Mouse (Mus musculus) C2C12 (cell line): ENCODE measurements around the gene F10. TPM values are rescaled to one million over a fixed set of nuclear protein-coding genes. Genes with fewer than 3 reads are reported as not detected.
A peak's percentile ranks its signal among the peaks of the same experiment; 100 is the strongest.
"Not testable (repeated sequence)": the region's sequence is repeated elsewhere in the genome, so short reads cannot be mapped to it uniquely, and the experiment has no call there.

Experiments used
- H3K27me3 ChIP-seq: one replicate; pipeline ENCODE4 v1.6.1; 2011; ENCODE audit not compliant: control insufficient read depth, insufficient read depth, insufficient read length
- H3K36me3 ChIP-seq: one replicate; pipeline ENCODE4 v1.6.1; 2011; ENCODE audit not compliant: control insufficient read depth, insufficient read depth
- H3K4me3 ChIP-seq: one replicate; pipeline ENCODE4 v1.5.1; 2011; ENCODE audit warnings: mild to moderate bottlenecking, control low read depth; ENCODE audit not compliant: poor library complexity, insufficient read depth, severe bottlenecking
- H3K79me2 ChIP-seq: one replicate; pipeline ENCODE4 v1.6.1; 2011; ENCODE audit not compliant: control insufficient read depth, insufficient read depth
- H3K79me3 ChIP-seq: one replicate; pipeline ENCODE4 v1.6.1; 2011; ENCODE audit warnings: low read depth, control low read depth
- H3ac ChIP-seq: one replicate; pipeline ENCODE3; 2011; ENCODE audit warnings: low read depth; ENCODE audit not compliant: control insufficient read depth, insufficient read length
- CEBPB ChIP-seq: IDR thresholded peaks from one replicate; pipeline ENCODE4 v1.6.1; 2011; ENCODE audit warnings: low read depth, mild to moderate bottlenecking, control low read depth, moderate library complexity
- CTCF ChIP-seq: IDR thresholded peaks from one replicate; pipeline ENCODE4 v1.5.1; 2011; ENCODE audit not compliant: control insufficient read depth, insufficient read depth, insufficient read length
- FOSL1 ChIP-seq: IDR thresholded peaks from one replicate; pipeline ENCODE4 v1.8.0; 2011; ENCODE audit warnings: mild to moderate bottlenecking, low read length; ENCODE audit not compliant: poor library complexity, insufficient read depth, severe bottlenecking
- MAX ChIP-seq: IDR thresholded peaks from one replicate; pipeline ENCODE4 v1.6.1; 2011; ENCODE audit warnings: mild to moderate bottlenecking, control low read depth
- MYOD1 ChIP-seq: IDR thresholded peaks from one replicate; pipeline ENCODE4 v1.6.1; 2011; ENCODE audit warnings: low read depth; ENCODE audit not compliant: control insufficient read depth, insufficient read length
- MYOG ChIP-seq: IDR thresholded peaks from one replicate; pipeline ENCODE4 v1.6.1; 2011; ENCODE audit not compliant: control insufficient read depth, insufficient read length; ENCODE audit errors: extremely low read depth
- USF1 ChIP-seq: IDR thresholded peaks from one replicate; pipeline ENCODE4 v1.6.1; 2011; ENCODE audit warnings: low read depth, mild to moderate bottlenecking, control low read depth, moderate library complexity
- polyA plus RNA-seq: library from polyadenylated mRNA; unstranded; fragments of >200 nt; fragmentation: generic; extraction: Trizol; gene quantifications from one replicate; pipeline ENCODE4 v1.2.1, GENCODE M21; 2012; ENCODE audit warnings: missing spikeins

Gene F10
- polyA plus RNA-seq, 1 experiment: not detected

DNA sequence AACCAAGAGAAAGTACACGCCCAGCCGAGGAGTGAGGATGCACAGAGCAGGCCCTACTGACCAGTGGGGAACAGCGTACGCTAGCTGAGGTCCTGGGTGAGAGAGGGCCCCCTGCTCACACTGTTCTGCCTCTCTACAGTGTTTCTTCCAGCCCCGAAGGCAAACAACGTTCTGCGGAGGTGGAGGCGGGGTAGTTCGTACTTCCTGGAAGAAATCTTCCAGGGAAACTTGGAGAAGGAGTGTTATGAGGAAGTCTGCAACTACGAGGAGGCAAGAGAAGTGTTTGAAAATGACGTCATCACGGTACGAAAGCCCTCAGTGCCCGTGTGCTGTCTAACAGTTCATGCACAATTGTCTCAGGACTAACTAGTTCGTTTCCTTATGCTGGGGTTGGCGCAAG, 26.0 kb downstream of the F10 start:
- Histone ChIP-seq H3K79me2 (no peaks in the 10 kb centered on the region), H3K79me3 (no peaks in the 10 kb centered on the region), H3K27me3 (peaks cover 28% of the 10 kb centered on the region), H3K36me3 (no peaks in the 10 kb centered on the region), H3K4me3 (no peak overlapping the region), H3ac (no peak overlapping the region)
- no peak for TF ChIP-seq CTCF

GRCm38 (mm10) chr8:13073255-13073654, 36.1 kb downstream of the F10 start:
- no peaks in the 10 kb centered on the region for H3K27me3 ChIP-seq
- peaks cover 40% of the 10 kb centered on the region for H3K36me3 ChIP-seq
- H3K79me2 ChIP-seq: no peaks in the 10 kb centered on the region
- H3K4me3 ChIP-seq: no peak overlapping the region
- TF ChIP-seq FOSL1: no peak
- H3K79me3 ChIP-seq: no peaks in the 10 kb centered on the region
- no peak overlapping the region for H3ac ChIP-seq

DNA sequence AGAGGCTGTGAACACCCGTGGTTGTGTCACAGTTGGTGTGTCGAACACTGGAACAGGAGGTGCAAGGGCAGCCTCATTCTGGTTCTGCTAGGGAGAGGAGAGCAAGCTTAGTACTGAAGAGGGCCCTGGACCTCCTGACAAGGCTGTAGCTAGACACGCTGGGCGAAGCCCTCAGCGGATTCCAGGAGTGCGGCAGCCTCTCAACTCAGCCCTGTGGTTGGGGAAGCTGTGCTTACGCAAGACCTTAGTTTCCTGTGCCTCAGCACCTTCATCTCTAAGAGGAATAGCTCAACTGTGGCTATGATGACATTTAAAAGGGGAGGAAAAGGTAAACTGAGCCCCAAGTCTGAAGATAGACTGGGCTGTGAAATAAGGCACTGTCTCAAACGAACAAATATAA, 37.9 kb downstream of the F10 start:
- no peak for TF ChIP-seq MYOD1
- no peak for TF ChIP-seq CTCF
- no peaks in the 10 kb centered on the region for H3K79me3 ChIP-seq
- no peak overlapping the region for H3K4me3 ChIP-seq
- peaks cover 50% of the 10 kb centered on the region for H3K36me3 ChIP-seq
- H3K79me2 ChIP-seq: no peaks in the 10 kb centered on the region
- no peak overlapping the region for H3ac ChIP-seq
- no peaks in the 10 kb centered on the region for H3K27me3 ChIP-seq

DNA sequence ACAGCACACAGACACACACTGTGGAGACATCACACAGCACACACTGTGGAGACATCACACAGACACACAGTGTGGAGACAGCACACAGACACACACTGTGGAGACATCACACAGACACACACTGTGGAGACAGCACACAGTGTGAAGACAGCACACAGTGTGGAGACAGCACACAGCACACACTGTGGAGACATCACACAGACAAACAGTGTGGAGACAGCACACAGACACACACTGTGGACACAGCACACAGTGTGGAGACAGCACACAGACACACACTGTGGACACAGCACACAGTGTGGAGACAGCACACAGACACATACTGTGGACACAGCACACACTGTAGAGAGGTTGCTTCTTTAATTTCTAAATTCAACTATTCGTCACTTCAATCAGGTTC, 38.5 kb downstream of the F10 start:
- not testable (repeated sequence) for H3K27me3 ChIP-seq
- peaks cover 50% of the 10 kb centered on the region for H3K36me3 ChIP-seq

GRCm38 (mm10) chr8:13077542-13077941, 40.4 kb downstream of the F10 start:
- Histone ChIP-seq H3ac (no peak overlapping the region), H3K79me3 (no peaks in the 10 kb centered on the region), H3K36me3 (peaks cover 66% of the 10 kb centered on the region), H3K79me2 (no peaks in the 10 kb centered on the region), H3K27me3 (no peaks in the 10 kb centered on the region), H3K4me3 (no peak overlapping the region)
- TF ChIP-seq CTCF (no peak), MYOD1 (no peak)

More for the DNA sequence above, 38.5 kb downstream of the F10 start:
- not testable (repeated sequence) for H3K4me3 ChIP-seq, H3K79me2 ChIP-seq, H3ac ChIP-seq, H3K79me3 ChIP-seq

DNA sequence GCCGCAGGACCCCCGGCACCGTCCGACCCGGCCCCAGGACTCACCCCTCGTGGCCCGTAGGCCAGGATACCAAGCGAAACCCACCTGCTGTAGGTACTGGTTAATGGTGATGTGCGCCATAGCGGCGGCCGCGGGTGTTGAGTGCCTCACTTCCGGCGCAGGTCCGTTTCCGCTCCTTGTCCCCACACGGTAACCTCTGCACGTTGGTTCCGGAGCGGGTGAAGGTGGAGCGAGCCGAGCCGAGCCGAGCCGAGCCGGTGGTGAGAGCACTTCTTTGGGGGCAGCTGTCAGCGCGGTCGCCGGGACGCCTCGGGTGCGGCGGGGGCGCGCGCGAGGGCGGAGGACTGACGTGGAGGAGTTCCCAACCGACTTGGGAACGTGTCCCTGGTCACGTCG, 67.6 kb downstream of the F10 start:
- H3K27me3 ChIP-seq: no peaks in the 10 kb centered on the region
- H3ac ChIP-seq: peak overlapping the region; percentile 82
- H3K4me3 ChIP-seq: peak overlapping the region; percentile 93
- peaks cover 62% of the 10 kb centered on the region for H3K79me3 ChIP-seq
- H3K36me3 ChIP-seq: peaks cover 15% of the 10 kb centered on the region
- TF ChIP-seq USF1 (no peak), MYOD1 (no peak)
- H3K79me2 ChIP-seq: peaks cover 89% of the 10 kb centered on the region

DNA sequence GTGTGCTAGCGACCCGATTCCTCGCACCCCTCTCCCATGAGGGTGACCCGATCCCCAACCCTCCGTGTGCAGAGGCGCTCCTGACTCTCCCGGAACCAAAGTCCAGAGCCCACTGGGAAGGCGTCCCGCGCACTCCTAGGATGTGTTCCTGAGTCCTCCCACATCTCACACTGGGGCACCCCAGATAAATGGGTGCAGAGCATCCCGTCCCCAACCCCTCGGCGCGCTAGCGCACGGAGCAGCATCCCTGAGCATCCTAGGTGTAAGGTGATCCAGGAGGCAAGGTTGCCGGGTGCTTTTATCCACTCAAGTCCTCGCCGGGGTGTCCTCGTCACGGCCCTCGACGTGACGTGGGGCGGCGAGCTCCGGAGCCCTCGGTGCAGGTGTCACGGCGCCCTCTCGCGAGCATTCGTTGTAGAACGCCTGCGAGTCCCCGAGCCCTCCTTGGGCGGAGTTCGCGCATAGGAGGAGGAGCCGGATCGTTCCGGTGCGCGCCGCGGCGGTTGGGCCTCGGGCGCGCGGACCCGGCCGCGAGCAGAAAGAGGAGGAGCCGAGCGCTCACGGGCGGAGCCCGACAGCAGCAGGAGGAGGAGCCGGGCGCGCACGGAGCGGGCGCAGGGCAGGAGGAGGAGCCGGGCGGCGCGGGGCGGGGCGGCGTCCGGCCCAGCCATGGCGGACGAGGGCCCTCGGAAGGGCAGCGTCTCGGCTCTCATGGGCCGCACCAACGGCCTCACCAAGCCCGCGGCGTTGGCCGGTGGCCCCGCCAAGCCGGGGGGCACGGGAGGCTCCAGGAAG, 68.2 kb downstream of the F10 start, which contains the start of the genes Pcid2 and Cul4a:
Gene Pcid2 (minus strand): TSS at position 373 of the 795 bp plus-strand sequence.
Gene Cul4a (plus strand): TSS at position 535 of the 795 bp plus-strand sequence.
- TF ChIP-seq CEBPB: no peak
- TF ChIP-seq MYOD1: no peak
- TF ChIP-seq USF1: no peak
- peak; percentile 26 for TF ChIP-seq MAX
- peak; percentile 81 for TF ChIP-seq CTCF
- no peak for TF ChIP-seq MYOG
- no peak for TF ChIP-seq FOSL1
- peak within 1 kb of the TSS; percentile 93 for H3K4me3 ChIP-seq
- H3K79me2 ChIP-seq: peaks cover 93% of the 10 kb centered on the region
- H3K79me3 ChIP-seq: peaks cover 68% of the 10 kb centered on the region
- H3K36me3 ChIP-seq: peaks cover 9% of the 10 kb centered on the region
- peak within 1 kb of the TSS; percentile 100 for H3ac ChIP-seq
- H3K27me3 ChIP-seq: no peaks in the 10 kb centered on the region
